Mouse (Mus musculus) lung, embryonic 16.5 days (tissue): Measurements from ENCODE around the gene Mettl24. TPM values are rescaled to one million over a fixed set of nuclear protein-coding genes. Genes with fewer than 3 reads are reported as not detected.

Experiments used
- ATAC-seq: fragments of 200-750 bp; cut with Nextera tagmentation; 2 replicates; pipeline ENCODE4 v1.8.0; 2017; ENCODE audit warnings: low read depth, mild to moderate bottlenecking, moderate library complexity
- H3K27ac ChIP-seq: fragments of 300-500 bp; sonication (generic); 2 replicates; pipeline ENCODE4 v1.5.1; 2014; ENCODE audit warnings: mild to moderate bottlenecking, control low read depth, low read length
- H3K27me3 ChIP-seq: fragments of 300-500 bp; sonication (generic); 2 replicates; pipeline ENCODE4 v1.6.1; 2014; ENCODE audit warnings: low read depth, low read length, mixed read lengths; ENCODE audit not compliant: control insufficient read depth, insufficient read depth
- H3K36me3 ChIP-seq: fragments of 300-500 bp; sonication (generic); 2 replicates; pipeline ENCODE4 v1.6.1; 2014; ENCODE audit warnings: low read length; ENCODE audit not compliant: control insufficient read depth, insufficient read depth
- H3K4me1 ChIP-seq: fragments of 300-500 bp; sonication (generic); replicated peaks from 2 replicates; pipeline ENCODE4 v1.6.1; 2014; ENCODE audit warnings: low read length, mixed read lengths; ENCODE audit not compliant: control insufficient read depth, insufficient read depth
- H3K4me2 ChIP-seq: fragments of 300-500 bp; sonication (generic); 2 replicates; pipeline ENCODE4 v1.6.1; 2014; ENCODE audit warnings: low read depth, low read length, control low read depth
- H3K4me3 ChIP-seq: fragments of 300-500 bp; sonication (generic); 2 replicates; pipeline ENCODE4 v1.5.1; 2014; ENCODE audit warnings: mild to moderate bottlenecking, low read length, control low read depth
- H3K9ac ChIP-seq: fragments of 300-500 bp; sonication (generic); 2 replicates; pipeline ENCODE4 v1.6.1; 2014; ENCODE audit warnings: low read length, control low read depth
- H3K9me3 ChIP-seq: fragments of 300-500 bp; sonication (generic); 2 replicates; pipeline ENCODE4 v1.6.1; 2016; ENCODE audit warnings: low read length; ENCODE audit not compliant: control insufficient read depth
- WGBS: fragments of 180-500 bp; shearing (Covaris S2); extraction: QIAGEN DNeasy Blood & Tissue Kit; methylation state at CpG from one replicate; pipeline ENCODE4 v1.1.7; 2014; 5-methylcytosine and 5-hydroxymethylcytosine counted together
- polyA plus RNA-seq: library from polyadenylated mRNA; unstranded; fragments of >200 nt; fragmentation: Nextera tagmentation; extraction: Ambion mirVana; gene quantifications from 2 replicates; pipeline ENCODE4 v1.2.1, GENCODE M21; 2015

Gene Mettl24
- polyA plus RNA-seq, 1 experiment from 2014 or later: 3.7 TPM

DNA sequence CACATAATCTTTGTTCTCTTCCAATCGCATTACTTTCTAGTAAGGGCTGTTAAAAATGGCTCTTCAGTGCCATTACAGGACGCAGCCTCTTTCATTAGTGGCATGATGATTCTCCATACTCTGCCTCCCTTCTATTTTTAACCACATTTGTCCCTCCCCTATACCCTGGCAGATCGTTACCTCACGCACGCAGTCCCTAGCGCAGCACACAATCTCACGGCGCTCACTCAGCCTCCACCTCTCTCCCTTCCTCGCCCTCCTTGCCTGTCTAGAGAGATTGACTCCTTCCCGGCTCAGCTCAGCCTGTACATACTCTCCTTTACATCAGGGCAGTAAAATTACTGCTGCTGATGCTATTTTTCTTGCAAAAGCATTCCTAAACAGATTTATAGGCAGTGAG lies 161.5 kb downstream of the Mettl24 start:
- 69% methylated on average over 10 of the region's 10 CpGs for WGBS
- ATAC-seq: no peak
- Histone ChIP-seq H3K36me3 (peaks cover 18% of the 10 kb centered on the region), H3K4me1 (no peaks in the 10 kb centered on the region), H3K27me3 (no peaks in the 10 kb centered on the region), H3K27ac (no peak overlapping the region), H3K4me2 (no peak overlapping the region), H3K9me3 (no peaks in the 10 kb centered on the region), H3K4me3 (no peak overlapping the region), H3K9ac (no peak overlapping the region)

GRCm38 (mm10) chr10:40845626-40846025 lies 162.5 kb downstream of the Mettl24 start:
- H3K4me3 ChIP-seq: no peak overlapping the region
- no peak overlapping the region for H3K4me2 ChIP-seq
- peaks cover 17% of the 10 kb centered on the region for H3K36me3 ChIP-seq
- ATAC-seq: no peak
- no peaks in the 10 kb centered on the region for H3K27me3 ChIP-seq
- no peak overlapping the region for H3K27ac ChIP-seq
- 71% methylated on average over 6 of the region's 6 CpGs for WGBS
- H3K9me3 ChIP-seq: no peaks in the 10 kb centered on the region
- H3K4me1 ChIP-seq: no peaks in the 10 kb centered on the region
- H3K9ac ChIP-seq: no peak overlapping the region

DNA sequence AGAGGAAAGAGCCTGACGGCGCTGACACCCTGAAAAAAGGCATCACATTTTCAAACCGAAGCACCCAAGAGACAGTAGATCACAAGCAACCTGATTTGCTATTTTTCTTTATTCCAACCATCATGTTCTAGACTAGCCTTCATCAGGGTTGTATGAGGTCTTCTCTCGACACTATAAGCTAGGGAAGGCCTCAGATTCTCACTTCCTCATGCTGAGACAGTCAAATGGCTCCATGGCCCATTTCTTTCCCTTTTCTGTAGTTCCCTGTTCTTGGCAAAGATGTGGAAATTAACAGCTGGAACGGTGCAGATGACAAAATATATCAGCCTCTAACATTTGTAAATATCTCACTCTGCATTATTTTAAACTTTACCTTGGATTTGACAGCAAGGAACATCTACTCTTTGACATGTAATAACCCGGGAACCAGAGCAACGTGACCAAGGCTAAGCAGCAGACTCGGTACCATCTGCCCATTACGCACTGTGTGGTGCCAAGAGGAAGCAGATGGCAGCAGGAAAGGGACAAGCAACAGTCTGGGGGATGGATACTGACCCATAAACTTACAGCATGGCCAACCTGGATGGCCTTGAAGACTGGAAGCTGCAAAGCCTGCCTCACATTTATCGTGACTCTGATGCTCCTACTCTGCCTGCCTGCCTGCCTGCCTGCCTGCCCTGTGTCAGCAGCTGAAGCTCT lies 164.2 kb downstream of the Mettl24 start:
- H3K4me3 ChIP-seq: no peak overlapping the region
- H3K36me3 ChIP-seq: peaks cover 10% of the 10 kb centered on the region; the same call in 1 of the 2 replicates
- no peak overlapping the region for H3K9ac ChIP-seq
- H3K4me2 ChIP-seq: no peak overlapping the region
- no peaks in the 10 kb centered on the region for H3K27me3 ChIP-seq
- no peaks in the 10 kb centered on the region for H3K9me3 ChIP-seq
- ATAC-seq: no peak
- 90% methylated on average over 10 of the region's 10 CpGs for WGBS
- no peak overlapping the region for H3K27ac ChIP-seq
- H3K4me1 ChIP-seq: no peaks in the 10 kb centered on the region

DNA sequence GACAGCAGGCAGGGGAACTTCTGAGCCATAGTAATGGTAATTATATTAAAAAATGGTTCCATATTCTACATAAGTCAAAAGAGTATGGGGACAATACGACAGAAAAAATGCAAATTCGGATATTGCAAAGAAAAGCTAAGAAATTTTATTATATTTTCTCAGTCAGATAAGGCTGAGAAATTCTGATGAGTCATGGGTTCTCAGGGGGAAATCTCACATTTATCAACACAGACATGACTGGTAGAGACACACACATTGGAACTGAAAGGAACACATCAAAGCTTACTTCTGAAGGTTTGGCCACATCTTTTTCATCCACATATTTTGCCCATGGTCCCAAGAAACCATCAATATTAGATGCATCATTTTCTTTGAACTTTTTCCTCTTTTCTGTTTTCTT lies 167.6 kb downstream of the Mettl24 start:
- Histone ChIP-seq H3K9me3 (no peaks in the 10 kb centered on the region), H3K4me3 (no peak overlapping the region), H3K36me3 (0 out of 2 replicates have a peak, but pooled peaks cover 5% of the 10 kb centered on the region), H3K4me1 (no peaks in the 10 kb centered on the region), H3K9ac (no peak overlapping the region), H3K4me2 (no peak overlapping the region), H3K27ac (no peak overlapping the region), H3K27me3 (no peaks in the 10 kb centered on the region)
- ATAC-seq: no peak
- 89% methylated on average over 2 of the region's 2 CpGs for WGBS

DNA sequence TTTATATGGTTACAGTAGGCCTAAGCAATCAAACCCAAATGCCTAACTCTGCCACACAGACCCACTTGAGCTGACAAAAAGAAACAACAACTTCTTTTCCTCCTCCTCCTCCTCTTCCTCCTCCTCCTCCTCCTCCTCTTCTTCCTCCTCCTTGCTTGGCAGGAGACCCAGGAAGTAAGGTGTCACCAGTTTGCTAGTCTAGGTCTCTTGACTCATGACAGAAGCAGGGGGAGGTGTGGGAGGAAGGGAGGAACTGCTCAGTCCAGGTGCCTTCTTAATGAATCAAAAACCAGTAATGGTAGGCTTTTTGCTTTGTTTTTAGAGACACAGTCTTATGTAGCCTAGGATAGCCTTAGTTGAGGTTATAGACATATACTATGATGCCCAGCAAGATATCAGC lies 168.1 kb downstream of the Mettl24 start:
- no peak overlapping the region for H3K4me3 ChIP-seq
- H3K27me3 ChIP-seq: no peaks in the 10 kb centered on the region
- H3K27ac ChIP-seq: no peak overlapping the region
- H3K36me3 ChIP-seq: 0 out of 2 replicates have a peak, but pooled peaks cover 5% of the 10 kb centered on the region
- no peak overlapping the region for H3K9ac ChIP-seq
- no peaks in the 10 kb centered on the region for H3K4me1 ChIP-seq
- H3K9me3 ChIP-seq: no peaks in the 10 kb centered on the region
- no peak for ATAC-seq
- H3K4me2 ChIP-seq: no peak overlapping the region

GRCm38 (mm10) chr10:40855616-40856015 lies 172.5 kb downstream of the Mettl24 start:
- ATAC-seq: no peak
- Histone ChIP-seq H3K9ac (no peak overlapping the region), H3K4me1 (no peaks in the 10 kb centered on the region), H3K27me3 (no peaks in the 10 kb centered on the region), H3K27ac (no peak overlapping the region), H3K9me3 (no peaks in the 10 kb centered on the region), H3K36me3 (no peaks in the 10 kb centered on the region), H3K4me3 (no peak overlapping the region), H3K4me2 (no peak overlapping the region)
- 53% methylated on average over 2 of the region's 2 CpGs for WGBS

DNA sequence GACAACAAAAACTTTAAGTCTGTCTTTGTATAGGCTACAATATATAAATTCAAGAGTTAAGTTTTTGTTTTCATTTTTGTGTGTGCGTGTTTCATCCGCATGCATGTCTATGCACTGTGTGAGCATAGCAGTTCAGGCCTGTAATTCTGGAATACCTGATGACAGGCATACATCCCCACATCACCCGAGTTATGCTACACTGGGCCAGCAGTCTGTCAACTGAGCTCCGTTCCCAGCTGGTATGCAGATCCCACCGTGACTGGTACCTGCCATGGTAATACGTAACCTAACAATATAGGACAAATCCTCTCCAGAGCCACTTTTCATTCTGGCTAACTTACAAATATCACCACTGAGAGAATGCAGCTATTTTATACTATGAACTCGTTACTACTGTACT lies 173.6 kb downstream of the Mettl24 start:
- H3K27ac ChIP-seq: no peak overlapping the region
- 84% methylated on average over 7 of the region's 7 CpGs for WGBS
- no peak overlapping the region for H3K4me2 ChIP-seq
- H3K4me3 ChIP-seq: no peak overlapping the region
- H3K27me3 ChIP-seq: no peaks in the 10 kb centered on the region
- H3K9me3 ChIP-seq: no peaks in the 10 kb centered on the region
- no peak overlapping the region for H3K9ac ChIP-seq
- H3K36me3 ChIP-seq: no peaks in the 10 kb centered on the region
- no peaks in the 10 kb centered on the region for H3K4me1 ChIP-seq
- ATAC-seq: no peak

GRCm38 (mm10) chr10:40857599-40857998 lies 174.5 kb downstream of the Mettl24 start:
- no peak overlapping the region for H3K4me3 ChIP-seq
- no peak overlapping the region for H3K4me2 ChIP-seq
- no peaks in the 10 kb centered on the region for H3K9me3 ChIP-seq
- H3K9ac ChIP-seq: no peak overlapping the region
- 69% methylated on average over 8 of the region's 8 CpGs for WGBS
- H3K27me3 ChIP-seq: no peaks in the 10 kb centered on the region
- no peak overlapping the region for H3K27ac ChIP-seq
- H3K36me3 ChIP-seq: no peaks in the 10 kb centered on the region
- H3K4me1 ChIP-seq: no peaks in the 10 kb centered on the region
- ATAC-seq: no peak
